Mouse (Mus musculus) midbrain, embryonic 12.5 days (tissue): Measurements from ENCODE around the gene Aldh3b3. TPM values are rescaled to one million over a fixed set of nuclear protein-coding genes. Genes with fewer than 3 reads are reported as not detected.

Source experiments
- ATAC-seq: fragments of 200-750 bp; cut with Nextera tagmentation; 2 replicates; pipeline ENCODE4 v1.8.0; 2017; ENCODE audit warnings: low read depth, moderate TSS enrichment, moderate library complexity; ENCODE audit not compliant: low FRiP score
- H3K27ac ChIP-seq: fragments of 300-500 bp; sonication (generic); replicated peaks from 2 replicates; pipeline ENCODE4 v1.5.1; 2016; ENCODE audit warnings: mild to moderate bottlenecking
- H3K27me3 ChIP-seq: fragments of 300-500 bp; sonication (generic); 2 replicates; pipeline ENCODE4 v1.6.1; 2016; ENCODE audit warnings: mild to moderate bottlenecking
- H3K36me3 ChIP-seq: fragments of 300-500 bp; sonication (generic); 2 replicates; pipeline ENCODE4 v1.6.1; 2016
- H3K4me1 ChIP-seq: fragments of 300-500 bp; sonication (generic); 2 replicates; pipeline ENCODE4 v1.6.1; 2016
- H3K4me2 ChIP-seq: fragments of 300-500 bp; sonication (generic); replicated peaks from 2 replicates; pipeline ENCODE4 v1.6.1; 2016; ENCODE audit warnings: mild to moderate bottlenecking, moderate library complexity
- H3K4me3 ChIP-seq: fragments of 300-500 bp; sonication (generic); 2 replicates; pipeline ENCODE4 v1.5.1; 2016; ENCODE audit warnings: mild to moderate bottlenecking
- H3K9ac ChIP-seq: fragments of 300-500 bp; sonication (generic); replicated peaks from 2 replicates; pipeline ENCODE4 v1.6.1; 2016; ENCODE audit warnings: mild to moderate bottlenecking, moderate library complexity
- H3K9me3 ChIP-seq: fragments of 300-500 bp; sonication (generic); 2 replicates; pipeline ENCODE4 v1.6.1; 2016; ENCODE audit warnings: mild to moderate bottlenecking
- WGBS: fragments of 180-500 bp; shearing (Covaris S2); methylation state at CpG from one replicate; pipeline ENCODE4 v1.1.7; 2016; 5-methylcytosine and 5-hydroxymethylcytosine counted together
- polyA plus RNA-seq: library from polyadenylated mRNA; unstranded; fragments of >200 nt; fragmentation: Nextera tagmentation; extraction: Ambion mirVana; gene quantifications from 2 replicates; pipeline ENCODE4 v1.2.1, GENCODE M21; 2016

Aldh3b3 gene
- polyA plus RNA-seq, 1 experiment from 2014 or later = not detected

- Histone ChIP-seq H3K36me3 (no peaks in the 10 kb centered on the region), H3K4me3 (no peak overlapping the region), H3K4me2 (no peak overlapping the region), H3K9me3 (no peaks in the 10 kb centered on the region), H3K27me3 (no peaks in the 10 kb centered on the region), H3K4me1 (peaks cover 6% of the 10 kb centered on the region; the same call in 1 of the 2 replicates), H3K9ac (no peak overlapping the region), H3K27ac (no peak overlapping the region)
- no peak for ATAC-seq
- WGBS = 75% methylated on average over 3 of the region's 3 CpGs
Measured at GRCm38 (mm10) chr19:3926279-3926678, 32.2 kb upstream of the Aldh3b3 start.

GRCm38 (mm10) chr19:3926685-3927084, 31.8 kb upstream of the Aldh3b3 start:
- Histone ChIP-seq H3K27me3 (no peaks in the 10 kb centered on the region), H3K4me2 (no peak overlapping the region), H3K4me1 (peaks cover 6% of the 10 kb centered on the region; the same call in 1 of the 2 replicates), H3K36me3 (no peaks in the 10 kb centered on the region), H3K27ac (no peak overlapping the region), H3K9me3 (no peaks in the 10 kb centered on the region), H3K4me3 (no peak overlapping the region), H3K9ac (no peak overlapping the region)
- WGBS = 59% methylated on average over 6 of the region's 6 CpGs
- ATAC-seq = no peak

- no peak for ATAC-seq
Measured at GRCm38 (mm10) chr19:3927989-3928388, 30.5 kb upstream of the Aldh3b3 start.

GRCm38 (mm10) chr19:3928779-3929178, 29.7 kb upstream of the Aldh3b3 start:
- no peaks in the 10 kb centered on the region for H3K36me3 ChIP-seq
- no peaks in the 10 kb centered on the region for H3K9me3 ChIP-seq
- H3K4me2 ChIP-seq = no peak overlapping the region
- no peak overlapping the region for H3K9ac ChIP-seq
- WGBS = 82% methylated on average over 4 of the region's 4 CpGs
- no peaks in the 10 kb centered on the region for H3K27me3 ChIP-seq
- H3K27ac ChIP-seq = no peak overlapping the region
- peaks cover 6% of the 10 kb centered on the region; the same call in 1 of the 2 replicates for H3K4me1 ChIP-seq
- no peak for ATAC-seq
- no peak overlapping the region for H3K4me3 ChIP-seq

More at GRCm38 (mm10) chr19:3927989-3928388, 30.5 kb upstream of the Aldh3b3 start:
- Histone ChIP-seq H3K27ac (no peak overlapping the region), H3K9me3 (no peaks in the 10 kb centered on the region), H3K36me3 (no peaks in the 10 kb centered on the region), H3K9ac (no peak overlapping the region), H3K4me2 (no peak overlapping the region), H3K27me3 (no peaks in the 10 kb centered on the region), H3K4me1 (peaks cover 6% of the 10 kb centered on the region; the same call in 1 of the 2 replicates), H3K4me3 (no peak overlapping the region)
- 83% methylated on average over 4 of the region's 4 CpGs for WGBS

GRCm38 (mm10) chr19:3929211-3929941, 29.1 kb upstream of the Aldh3b3 start, which contains the start of gene Aldh3b1:
Aldh3b1 (minus strand) TSS chr19:3929808.
- peaks cover 6% of the 10 kb centered on the region; the same call in 1 of the 2 replicates for H3K4me1 ChIP-seq
- H3K9ac ChIP-seq = 0 out of 2 replicates have a peak within 1 kb of the TSS, but pooled peaks have one; percentile 0
- H3K36me3 ChIP-seq = no peaks in the 10 kb centered on the region
- H3K4me2 ChIP-seq = no peak within 1 kb of the TSS
- 65% methylated on average over 12 of the region's 12 CpGs for WGBS
- ATAC-seq = no peak
- H3K27ac ChIP-seq = no peak within 1 kb of the TSS; the same call in 1 of the 2 replicates
- no peaks in the 10 kb centered on the region for H3K9me3 ChIP-seq
- H3K4me3 ChIP-seq = no peak within 1 kb of the TSS
- H3K27me3 ChIP-seq = no peaks in the 10 kb centered on the region

- H3K36me3 ChIP-seq = no peaks in the 10 kb centered on the region
- H3K4me2 ChIP-seq = no peak overlapping the region
- WGBS = 80% methylated on average over 21 of the region's 21 CpGs
- no peak for ATAC-seq
- H3K4me3 ChIP-seq = no peak overlapping the region
- H3K9ac ChIP-seq = 0 out of 2 replicates have a peak overlapping the region, but pooled peaks have one; percentile 0
- H3K27me3 ChIP-seq = peaks cover 6% of the 10 kb centered on the region
- no peak overlapping the region for H3K27ac ChIP-seq
- H3K9me3 ChIP-seq = no peaks in the 10 kb centered on the region
- H3K4me1 ChIP-seq = peaks cover 11% of the 10 kb centered on the region
Measured at GRCm38 (mm10) chr19:3930262-3931057, 28.0 kb upstream of the Aldh3b3 start.

DNA sequence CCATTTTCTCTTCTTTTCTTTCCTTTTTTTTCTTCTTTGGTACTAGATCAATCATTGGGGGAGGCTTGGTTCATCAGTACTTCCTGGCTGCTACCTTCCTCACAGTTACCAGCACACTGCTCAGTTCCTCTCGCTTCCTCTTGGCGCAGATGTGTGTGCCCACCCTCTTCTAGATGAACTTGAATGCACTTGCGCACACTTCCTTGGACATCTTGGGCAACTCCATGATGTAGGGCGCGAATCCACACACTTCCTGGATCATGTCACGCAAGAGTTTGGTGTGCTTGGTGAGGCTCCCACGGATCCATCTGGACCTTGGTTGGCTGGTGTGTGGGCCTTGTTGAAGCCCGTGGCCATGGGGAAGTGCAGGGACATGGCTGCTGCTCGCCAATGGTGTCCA, 26.7 kb upstream of the Aldh3b3 start:
- 90% methylated on average over 9 of the region's 9 CpGs for WGBS
- Histone ChIP-seq H3K36me3 (no peaks in the 10 kb centered on the region), H3K4me1 (peaks cover 20% of the 10 kb centered on the region), H3K27me3 (peaks cover 16% of the 10 kb centered on the region), H3K4me2 (no peak overlapping the region), H3K9me3 (no peaks in the 10 kb centered on the region), H3K27ac (no peak overlapping the region), H3K9ac (no peak overlapping the region), H3K4me3 (no peak overlapping the region)
- ATAC-seq = no peak

DNA sequence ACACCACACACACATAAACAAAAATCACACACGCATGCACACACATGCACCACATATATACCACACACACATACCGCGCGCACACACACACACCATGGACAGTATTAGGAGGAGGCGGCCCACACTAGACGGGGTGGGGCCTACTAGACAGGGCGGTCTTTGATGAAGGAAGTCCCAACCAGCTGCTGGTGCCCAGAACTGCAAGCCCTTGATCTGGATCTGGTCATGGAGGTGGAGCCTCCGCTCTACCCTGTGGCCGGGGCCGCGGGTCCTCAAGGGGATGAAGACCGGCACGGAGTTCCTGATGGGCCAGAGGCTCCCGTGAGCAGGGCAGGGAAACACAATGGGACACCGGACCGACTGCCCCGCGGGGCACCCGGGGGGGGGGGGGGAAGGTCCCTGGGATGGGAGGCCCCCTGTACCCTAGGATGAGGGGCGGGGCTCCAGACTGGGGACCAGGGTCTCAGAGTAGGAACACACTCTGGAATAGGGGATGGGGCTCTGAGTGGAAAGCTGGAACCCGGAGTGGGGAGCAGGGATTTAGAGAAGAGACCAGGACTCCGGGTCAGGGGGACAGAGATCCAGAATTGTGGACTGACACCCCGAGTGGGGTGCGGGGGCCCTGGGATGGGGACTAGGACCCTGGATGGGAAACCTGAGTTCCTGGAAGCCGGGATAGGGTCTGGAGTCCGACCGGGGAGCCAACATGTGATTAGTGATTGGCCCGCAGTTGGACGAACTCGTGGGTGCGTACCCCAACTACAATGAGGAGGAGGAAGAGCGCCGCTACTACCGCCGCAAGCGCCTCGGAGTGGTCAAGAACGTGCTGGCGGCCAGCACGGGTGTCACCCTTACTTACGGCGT, 23.2 kb upstream of the Aldh3b3 start, which contains the start of gene Unc93b1:
Unc93b1 (plus strand) TSS at position 155 of the 864 bp plus-strand sequence.
- Histone ChIP-seq H3K4me3 (peak within 1 kb of the TSS; percentile 44), H3K4me1 (peaks cover 14% of the 10 kb centered on the region), H3K9me3 (no peaks in the 10 kb centered on the region), H3K27me3 (peaks cover 20% of the 10 kb centered on the region), H3K4me2 (peak within 1 kb of the TSS; percentile 76), H3K27ac (no peak within 1 kb of the TSS), H3K36me3 (no peaks in the 10 kb centered on the region), H3K9ac (peak within 1 kb of the TSS; percentile 50; the same call in 1 of the 2 replicates)
- ATAC-seq = peak; percentile 71
- WGBS = 8% methylated on average over 41 of the region's 42 CpGs

GRCm38 (mm10) chr19:3935896-3936850, 22.3 kb upstream of the Aldh3b3 start:
- Histone ChIP-seq H3K9me3 (no peaks in the 10 kb centered on the region), H3K4me2 (peak overlapping the region; percentile 76), H3K36me3 (no peaks in the 10 kb centered on the region), H3K9ac (peak overlapping the region; percentile 50; the same call in 1 of the 2 replicates), H3K4me3 (peak overlapping the region; percentile 44), H3K27ac (no peak overlapping the region), H3K27me3 (peaks cover 20% of the 10 kb centered on the region), H3K4me1 (peaks cover 14% of the 10 kb centered on the region)
- ATAC-seq = 0 out of 2 replicates have a peak, but pooled peaks have one; percentile 12
- WGBS = 7% methylated on average over 22 of the region's 22 CpGs

- 83% methylated on average over 7 of the region's 7 CpGs for WGBS
- H3K4me1 ChIP-seq = no peaks in the 10 kb centered on the region
- H3K27ac ChIP-seq = no peak overlapping the region
- peaks cover 11% of the 10 kb centered on the region; the same call in 1 of the 2 replicates for H3K27me3 ChIP-seq
- no peaks in the 10 kb centered on the region for H3K9me3 ChIP-seq
- no peak overlapping the region for H3K4me2 ChIP-seq
- ATAC-seq = no peak
- H3K9ac ChIP-seq = no peak overlapping the region
- H3K36me3 ChIP-seq = no peaks in the 10 kb centered on the region
- H3K4me3 ChIP-seq = no peak overlapping the region
Measured at GRCm38 (mm10) chr19:3942315-3942714, 16.1 kb upstream of the Aldh3b3 start.
